Mouse (Mus musculus) bone marrow macrophage, adult 2 months (primary cell): ENCODE data around the gene Zbtb42. TPM values are rescaled to one million over a fixed set of nuclear protein-coding genes. Genes with fewer than 3 reads are reported as not detected.
A peak's percentile ranks its signal among the peaks of the same experiment; 100 is the strongest.

Experiments
- H3K27ac ChIP-seq: 2 replicates; pipeline ENCODE4 v1.5.1; 2012; ENCODE audit warnings: low read depth, low read length; ENCODE audit not compliant: insufficient read depth
- H3K4me1 ChIP-seq: 2 replicates; pipeline ENCODE4 v1.6.1; 2012; ENCODE audit warnings: low read length; ENCODE audit not compliant: control insufficient read depth, insufficient read depth
- H3K4me3 ChIP-seq: 2 replicates; pipeline ENCODE4 v1.5.1; 2012; ENCODE audit warnings: mild to moderate bottlenecking, low read length, moderate library complexity; ENCODE audit not compliant: insufficient read depth
- CTCF ChIP-seq: IDR thresholded peaks from 2 replicates; pipeline ENCODE4 v1.5.1; 2012; ENCODE audit warnings: low read depth, mild to moderate bottlenecking, low read length, moderate library complexity
- POLR2A ChIP-seq: IDR thresholded peaks from 2 replicates; pipeline ENCODE4 v1.6.1; 2012; ENCODE audit warnings: mild to moderate bottlenecking, low read depth, low read length, borderline replicate concordance
- polyA plus RNA-seq: library from polyadenylated mRNA; stranded (reverse); fragments of >200 nt; gene quantifications from 2 replicates; pipeline ENCODE4 v1.2.4, GENCODE M21; 2012; ENCODE audit not compliant: missing spikeins, insufficient read depth, insufficient read length

The Zbtb42 gene
- 9.2 and 10.1 TPM in 2 replicates for polyA plus RNA-seq

DNA sequence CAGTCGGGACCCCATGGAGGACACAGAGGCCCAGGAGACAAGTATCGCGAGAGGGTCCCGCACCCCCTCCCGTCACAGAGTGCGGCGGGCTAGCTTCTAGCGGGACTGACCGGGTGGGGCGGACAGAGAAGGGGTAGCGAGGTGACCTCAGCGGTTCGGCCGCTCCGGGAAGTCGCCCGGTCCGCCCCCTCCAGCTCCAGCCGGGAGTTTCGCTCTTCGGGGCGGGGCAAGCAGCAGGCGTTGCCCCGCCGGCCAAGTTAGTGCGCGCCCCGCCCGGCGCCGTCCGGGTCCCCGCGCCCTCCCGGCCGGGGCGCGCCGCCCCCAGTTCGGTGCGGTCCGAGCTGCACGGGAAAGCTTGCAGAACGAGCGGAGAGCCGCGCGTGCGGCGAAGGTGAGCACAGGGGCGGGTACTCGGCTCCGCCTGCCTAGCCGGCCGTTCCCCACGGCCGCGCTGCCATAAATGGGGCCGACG is at the start of gene Zbtb42:
TSS of gene Zbtb42 (plus strand) at position 274 of the 472 bp plus-strand sequence.
- no peak for TF ChIP-seq CTCF
- TF ChIP-seq POLR2A: no peak
- H3K27ac ChIP-seq: no peak within 1 kb of the TSS

DNA sequence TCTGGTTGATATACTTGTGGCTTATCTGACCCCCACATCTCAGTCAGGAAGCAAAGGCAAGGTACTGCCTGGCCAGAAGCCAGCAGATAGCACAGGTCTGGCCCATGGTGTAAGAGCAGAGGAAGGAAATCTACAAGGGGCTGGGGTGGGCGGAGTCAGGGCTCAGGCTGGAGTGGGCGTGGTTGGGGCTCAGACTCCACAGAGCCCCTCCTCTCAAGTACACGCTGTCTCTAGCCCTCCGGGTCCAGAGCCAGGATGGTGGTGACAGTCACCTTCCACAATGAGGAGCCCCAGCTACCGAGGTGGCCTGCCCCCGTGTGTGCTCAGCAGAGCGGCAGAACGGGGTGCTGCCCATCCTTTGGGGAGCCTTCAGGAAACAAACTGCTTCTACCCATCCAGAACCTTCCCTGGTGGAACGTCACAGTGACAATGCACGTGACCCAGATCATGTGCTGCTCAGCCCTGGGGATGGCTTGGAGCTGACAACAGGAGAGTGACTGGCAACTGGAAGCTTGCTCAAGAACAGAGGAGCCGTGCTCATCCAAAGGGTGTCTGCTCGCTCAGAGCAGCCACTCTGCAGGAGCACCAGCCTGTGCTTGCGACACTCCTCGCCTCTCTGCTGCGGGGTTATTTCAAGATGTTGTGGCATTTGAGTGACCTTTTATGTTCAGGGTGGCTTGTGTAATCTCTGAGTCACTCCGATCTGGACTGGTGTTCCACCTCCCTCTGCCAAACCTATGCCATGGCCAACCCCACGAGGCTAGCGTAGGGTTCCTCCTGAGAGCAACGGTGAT is 49.5 kb upstream of the Zbtb42 start:
- H3K4me3 ChIP-seq: peak overlapping the region; percentile 44
- H3K27ac ChIP-seq: peak overlapping the region; percentile 96
- TF ChIP-seq POLR2A (peak; percentile 15; the same call in 1 of the 2 replicates), CTCF (no peak)
- peaks cover 64% of the 10 kb centered on the region for H3K4me1 ChIP-seq

More for the DNA sequence above, at the start of gene Zbtb42:
- H3K4me3 ChIP-seq: peak within 1 kb of the TSS; percentile 77
- no peaks in the 10 kb centered on the region for H3K4me1 ChIP-seq

DNA sequence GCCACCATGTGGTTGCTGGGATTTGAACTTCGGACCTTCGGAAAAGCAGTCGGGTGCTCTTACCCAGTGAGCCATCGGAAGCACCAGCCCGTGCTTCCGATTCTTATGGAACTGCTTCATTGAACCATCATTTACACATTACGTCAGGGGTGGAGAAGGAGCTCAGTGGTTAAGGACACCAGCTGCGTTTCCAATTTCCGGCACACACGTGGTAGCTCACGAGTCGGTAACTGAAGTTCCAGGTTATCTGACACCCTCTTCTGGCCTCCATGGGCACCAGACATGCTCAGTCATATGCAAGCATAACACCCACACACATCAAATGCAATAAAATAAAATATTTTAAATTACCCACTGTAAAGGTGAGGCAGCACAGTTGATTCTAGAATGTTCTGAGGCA is 48.6 kb upstream of the Zbtb42 start:
- no peak overlapping the region for H3K4me3 ChIP-seq
- TF ChIP-seq CTCF (no peak), POLR2A (no peak)
- H3K4me1 ChIP-seq: peaks cover 65% of the 10 kb centered on the region
- peak overlapping the region; percentile 96 for H3K27ac ChIP-seq

DNA sequence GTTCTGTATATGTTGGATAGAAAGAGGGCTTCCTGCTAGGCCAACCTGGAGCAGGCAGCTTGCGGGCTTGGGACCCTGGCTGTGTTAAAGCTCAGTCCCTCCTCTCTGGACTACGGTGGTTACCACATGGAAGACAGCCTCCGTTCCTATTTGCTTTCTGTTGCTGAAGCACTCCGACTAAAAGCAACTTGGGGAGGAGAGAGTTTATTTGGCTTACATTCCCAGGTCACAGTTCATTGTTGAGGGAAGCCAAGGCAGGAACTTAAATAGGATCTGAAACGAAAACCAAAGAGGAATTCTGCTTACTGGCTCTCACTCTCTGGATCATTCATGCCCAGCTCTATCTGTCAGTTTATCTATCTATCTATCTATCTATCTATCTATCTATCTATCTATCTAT is 47.8 kb upstream of the Zbtb42 start:
- no peak for TF ChIP-seq POLR2A
- TF ChIP-seq CTCF: no peak
- Histone ChIP-seq H3K4me3 (no peak overlapping the region), H3K4me1 (peaks cover 63% of the 10 kb centered on the region), H3K27ac (peak overlapping the region; percentile 96)

GRCm38 (mm10) chr12:112631472-112631871 is 47.2 kb upstream of the Zbtb42 start:
- peaks cover 56% of the 10 kb centered on the region for H3K4me1 ChIP-seq
- H3K4me3 ChIP-seq: peak overlapping the region; percentile 60
- TF ChIP-seq CTCF (no peak), POLR2A (no peak)

GRCm38 (mm10) chr12:112632084-112632777 is 46.4 kb upstream of the Zbtb42 start:
- H3K4me1 ChIP-seq: peaks cover 49% of the 10 kb centered on the region
- H3K27ac ChIP-seq: peak overlapping the region; percentile 95
- no peak for TF ChIP-seq POLR2A
- H3K4me3 ChIP-seq: peak overlapping the region; percentile 60

More at GRCm38 (mm10) chr12:112631472-112631871, 47.2 kb upstream of the Zbtb42 start:
- H3K27ac ChIP-seq: peak overlapping the region; percentile 95

GRCm38 (mm10) chr12:112632907-112633306 is 45.7 kb upstream of the Zbtb42 start:
- Histone ChIP-seq H3K4me3 (peak overlapping the region; percentile 60), H3K27ac (peak overlapping the region; percentile 95), H3K4me1 (peaks cover 42% of the 10 kb centered on the region)
- TF ChIP-seq POLR2A (no peak), CTCF (no peak)

GRCm38 (mm10) chr12:112633686-112634085 is 44.9 kb upstream of the Zbtb42 start:
- peak overlapping the region; percentile 95 for H3K27ac ChIP-seq
- TF ChIP-seq CTCF: no peak
- no peak for TF ChIP-seq POLR2A
- peaks cover 35% of the 10 kb centered on the region for H3K4me1 ChIP-seq
- H3K4me3 ChIP-seq: no peak overlapping the region

DNA sequence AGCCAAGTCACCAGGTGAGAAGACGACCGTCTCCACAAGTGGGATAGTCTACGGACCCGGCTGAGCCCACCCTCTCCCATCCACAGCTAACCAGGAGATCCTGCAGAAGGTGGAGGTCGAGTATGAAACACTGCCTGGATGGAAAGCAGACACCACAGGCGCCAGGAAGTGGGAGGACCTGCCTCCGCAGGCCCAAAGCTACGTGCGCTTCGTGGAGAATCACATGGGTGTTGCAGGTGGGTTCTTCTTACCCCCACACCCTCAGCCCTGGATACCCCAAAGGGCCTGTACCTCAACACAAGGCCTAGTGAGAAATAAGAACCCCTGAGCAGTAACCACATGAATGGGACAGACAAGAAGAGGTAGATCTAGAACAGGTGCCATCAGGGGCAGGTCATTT is 39.1 kb upstream of the Zbtb42 start:
- H3K4me3 ChIP-seq: no peak overlapping the region
- no peak overlapping the region for H3K27ac ChIP-seq
- TF ChIP-seq POLR2A (no peak), CTCF (no peak)
- peaks cover 7% of the 10 kb centered on the region for H3K4me1 ChIP-seq

GRCm38 (mm10) chr12:112643126-112643525 is 35.5 kb upstream of the Zbtb42 start:
- TF ChIP-seq POLR2A (no peak), CTCF (no peak)
- H3K4me1 ChIP-seq: peaks cover 17% of the 10 kb centered on the region
- H3K27ac ChIP-seq: no peak overlapping the region
- H3K4me3 ChIP-seq: no peak overlapping the region
